Mouse (Mus musculus) liver, embryonic 11.5 days (tissue): ENCODE measurements around the gene Lce1a1. TPM values are rescaled to one million over a fixed set of nuclear protein-coding genes. Genes with fewer than 3 reads are reported as not detected.

Source experiments
- polyA plus RNA-seq: library from polyadenylated mRNA; unstranded; fragments of >200 nt; fragmentation: Nextera tagmentation; extraction: Ambion mirVana; gene quantifications from 2 replicates; pipeline ENCODE4 v1.2.1, GENCODE M21; 2014

Lce1a1 gene
- polyA plus RNA-seq, 1 experiment from 2014 or later: not detected

Other genes with a start within 250 kb of the Lce1a1 start
- not detected in 2 replicates for gene Sprr2i, start 240.3 kb downstream of the Lce1a1 start, polyA plus RNA-seq
- gene Sprr2j-ps, start 230.2 kb downstream of the Lce1a1 start, polyA plus RNA-seq: not detected in 2 replicates
- 7.2 and 9.1 TPM in 2 replicates for gene Gm9774, start 218.9 kb downstream of the Lce1a1 start, polyA plus RNA-seq
- gene Sprr2k, start 215.7 kb downstream of the Lce1a1 start, polyA plus RNA-seq: not detected in 2 replicates
- gene Sprr1b, start 209.5 kb downstream of the Lce1a1 start, polyA plus RNA-seq: not detected in 2 replicates
- gene Sprr3, start 189.6 kb downstream of the Lce1a1 start, polyA plus RNA-seq: not detected in 2 replicates
- not detected in 2 replicates for gene Sprr1a, start 162.4 kb downstream of the Lce1a1 start, polyA plus RNA-seq
- gene Sprr4, start 147.8 kb downstream of the Lce1a1 start, polyA plus RNA-seq: not detected in 2 replicates
- not detected in 2 replicates for gene 2310046K23Rik, start 113.8 kb downstream of the Lce1a1 start, polyA plus RNA-seq
- 0.08 TPM in 1 of 2 replicates, not detected in the other for gene Ivl, start 74.6 kb downstream of the Lce1a1 start, polyA plus RNA-seq
- 0.22 TPM in 1 of 2 replicates, not detected in the other for gene Smcp, start 59.3 kb downstream of the Lce1a1 start, polyA plus RNA-seq
- gene 2210017I01Rik, start 40.8 kb downstream of the Lce1a1 start, polyA plus RNA-seq: not detected in 2 replicates
- gene Lce6a, start 26.6 kb downstream of the Lce1a1 start, polyA plus RNA-seq: not detected in 2 replicates
- gene Lce1b, start 8.6 kb upstream of the Lce1a1 start, polyA plus RNA-seq: not detected in 2 replicates
- not detected in 2 replicates for gene Lce1a2, start 22.0 kb upstream of the Lce1a1 start, polyA plus RNA-seq
- gene Lce1c, start 30.9 kb upstream of the Lce1a1 start, polyA plus RNA-seq: not detected in 2 replicates
- gene Lce1d, start 38.9 kb upstream of the Lce1a1 start, polyA plus RNA-seq: not detected in 2 replicates
- gene Lce1e, start 60.8 kb upstream of the Lce1a1 start, polyA plus RNA-seq: not detected in 2 replicates
- not detected in 2 replicates for gene Lce1f, start 72.0 kb upstream of the Lce1a1 start, polyA plus RNA-seq
- gene Gm38119, start 90.8 kb upstream of the Lce1a1 start, polyA plus RNA-seq: not detected in 2 replicates
- not detected in 2 replicates for gene Lce1g, start 104.0 kb upstream of the Lce1a1 start, polyA plus RNA-seq
- not detected in 2 replicates for gene Lce1h, start 116.8 kb upstream of the Lce1a1 start, polyA plus RNA-seq
- not detected in 2 replicates for gene Lce1i, start 130.6 kb upstream of the Lce1a1 start, polyA plus RNA-seq
- gene Lce1j, start 142.2 kb upstream of the Lce1a1 start, polyA plus RNA-seq: not detected in 2 replicates
- gene Lce1k, start 159.6 kb upstream of the Lce1a1 start, polyA plus RNA-seq: not detected in 2 replicates
- gene Kprp, start 178.9 kb upstream of the Lce1a1 start, polyA plus RNA-seq: not detected in 2 replicates
- gene Lce1l, start 203.0 kb upstream of the Lce1a1 start, polyA plus RNA-seq: not detected in 2 replicates
- gene 2310050C09Rik, start 221.9 kb upstream of the Lce1a1 start, polyA plus RNA-seq: not detected in 2 replicates